Mouse (Mus musculus): ENCODE results near the gene Vmn2r24. TPM values are rescaled to one million over a fixed set of nuclear protein-coding genes. Genes with fewer than 3 reads are reported as not detected.
"Not testable (repeated sequence)": the region's sequence is repeated elsewhere in the genome, so short reads cannot be mapped to it uniquely, and the experiment has no call there.

The Vmn2r24 gene
- not detected in 2 replicates for polyA plus RNA-seq (2015; fragmentation: Nextera tagmentation; extraction: Ambion mirVana)

DNA sequence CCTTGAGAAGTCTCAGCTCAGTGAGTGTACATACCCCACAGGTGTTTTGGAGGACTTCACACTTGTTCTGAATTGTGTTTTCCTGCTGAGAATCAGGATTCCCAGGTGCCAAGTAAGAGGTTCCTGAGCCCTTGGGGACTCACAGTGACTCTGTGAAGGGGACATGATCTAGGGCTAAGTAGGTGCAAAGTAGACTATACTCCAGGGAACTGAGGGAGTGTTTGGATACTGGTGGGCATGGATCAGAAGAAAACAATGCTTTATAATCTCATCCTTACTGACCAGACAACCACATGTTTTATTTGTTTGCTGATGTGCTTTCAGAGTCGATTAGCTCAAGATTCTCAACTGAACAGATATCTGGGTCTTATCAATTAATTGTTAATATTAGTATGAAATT, at the start of gene Vmn2r24:
Gene Vmn2r24 (plus strand): TSS at position 301 of the 400 bp plus-strand sequence.
- no peak for ATAC-seq
- no peaks in the 10 kb centered on the region for H3K4me1 ChIP-seq (ENCODE audit: control insufficient read depth, insufficient read depth, low read depth, low read length)
- no peaks in the 10 kb centered on the region for H3K9me3 ChIP-seq (ENCODE audit: control insufficient read depth, low read length)
- no peaks in the 10 kb centered on the region for H3K36me3 ChIP-seq (ENCODE audit: control insufficient read depth, insufficient read depth, low read length)
- no peak within 1 kb of the TSS for H3K27ac ChIP-seq (ENCODE audit: low read depth, low read length)
- no peak within 1 kb of the TSS for H3K9ac ChIP-seq (ENCODE audit: low read depth, low read length)
- H3K27me3 ChIP-seq (replicated peaks; ENCODE audit: control insufficient read depth, insufficient read depth, low read length): no peaks in the 10 kb centered on the region
- H3K4me3 ChIP-seq (ENCODE audit: low read length): no peak within 1 kb of the TSS
- no peak within 1 kb of the TSS for H3K4me2 ChIP-seq (ENCODE audit: low read length)
- WGBS: 86% methylated on average over 1 of the region's 1 CpGs

DNA sequence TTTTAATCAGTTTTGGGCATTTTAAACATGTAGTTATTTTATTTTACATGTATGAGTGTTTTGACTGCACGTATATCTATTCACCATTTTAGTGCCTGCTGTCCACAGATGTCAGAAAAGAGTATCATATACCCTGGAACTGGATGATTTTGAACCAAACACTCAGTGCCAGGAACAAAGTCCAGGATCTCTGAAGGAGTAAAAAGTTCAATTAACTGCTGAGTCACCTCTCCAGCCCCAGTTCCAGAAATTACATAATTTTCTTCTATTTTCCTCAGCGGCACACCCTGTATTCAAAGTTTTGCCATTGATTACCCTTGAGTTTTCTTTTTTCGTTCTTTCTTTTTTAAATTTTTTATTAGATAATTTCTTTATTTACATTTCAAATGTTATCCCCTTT, 8.6 kb upstream of the Vmn2r24 start:
- no peak overlapping the region for H3K9ac ChIP-seq (ENCODE audit: low read depth, low read length)
- WGBS: 89% methylated on average over 3 of the region's 3 CpGs
- H3K27ac ChIP-seq (ENCODE audit: low read depth, low read length): no peak overlapping the region
- H3K4me2 ChIP-seq (ENCODE audit: low read length): no peak overlapping the region
- H3K27me3 ChIP-seq (replicated peaks; ENCODE audit: control insufficient read depth, insufficient read depth, low read length): no peaks in the 10 kb centered on the region
- no peaks in the 10 kb centered on the region for H3K9me3 ChIP-seq (ENCODE audit: control insufficient read depth, low read length)
- H3K4me3 ChIP-seq (ENCODE audit: low read length): no peak overlapping the region
- no peak for ATAC-seq
- H3K36me3 ChIP-seq (ENCODE audit: control insufficient read depth, insufficient read depth, low read length): no peaks in the 10 kb centered on the region
- H3K4me1 ChIP-seq (ENCODE audit: control insufficient read depth, insufficient read depth, low read depth, low read length): no peaks in the 10 kb centered on the region

DNA sequence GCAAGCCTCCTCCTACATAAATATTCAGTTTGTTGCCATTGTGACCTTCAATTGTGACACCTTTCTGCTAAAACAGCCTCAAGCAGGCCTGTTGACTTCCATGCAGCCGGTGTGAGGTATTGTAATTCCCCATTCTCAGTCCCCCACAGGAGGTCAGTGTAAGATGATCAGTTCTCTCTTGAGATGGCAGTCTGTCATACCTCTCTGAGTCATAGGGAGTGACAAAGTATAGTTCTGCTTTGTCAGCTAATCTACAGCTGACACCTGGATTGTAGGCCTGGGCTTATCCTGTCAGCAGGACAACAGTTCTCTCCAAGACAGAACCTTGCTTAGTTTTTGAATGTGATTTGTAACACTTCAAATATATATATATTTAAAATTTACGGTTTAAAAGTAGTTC, 6.2 kb downstream of the Vmn2r24 start:
- no peaks in the 10 kb centered on the region for H3K36me3 ChIP-seq (ENCODE audit: control insufficient read depth, insufficient read depth, low read length)
- no peaks in the 10 kb centered on the region for H3K27me3 ChIP-seq (replicated peaks; ENCODE audit: control insufficient read depth, insufficient read depth, low read length)
- H3K4me1 ChIP-seq (ENCODE audit: control insufficient read depth, insufficient read depth, low read depth, low read length): no peaks in the 10 kb centered on the region
- no peak overlapping the region for H3K4me2 ChIP-seq (ENCODE audit: low read length)
- H3K4me3 ChIP-seq (ENCODE audit: low read length): no peak overlapping the region
- no peak overlapping the region for H3K27ac ChIP-seq (ENCODE audit: low read depth, low read length)
- WGBS: 60% methylated on average over 2 of the region's 2 CpGs
- no peak for ATAC-seq
- no peaks in the 10 kb centered on the region for H3K9me3 ChIP-seq (ENCODE audit: control insufficient read depth, low read length)
- H3K9ac ChIP-seq (ENCODE audit: low read depth, low read length): no peak overlapping the region

DNA sequence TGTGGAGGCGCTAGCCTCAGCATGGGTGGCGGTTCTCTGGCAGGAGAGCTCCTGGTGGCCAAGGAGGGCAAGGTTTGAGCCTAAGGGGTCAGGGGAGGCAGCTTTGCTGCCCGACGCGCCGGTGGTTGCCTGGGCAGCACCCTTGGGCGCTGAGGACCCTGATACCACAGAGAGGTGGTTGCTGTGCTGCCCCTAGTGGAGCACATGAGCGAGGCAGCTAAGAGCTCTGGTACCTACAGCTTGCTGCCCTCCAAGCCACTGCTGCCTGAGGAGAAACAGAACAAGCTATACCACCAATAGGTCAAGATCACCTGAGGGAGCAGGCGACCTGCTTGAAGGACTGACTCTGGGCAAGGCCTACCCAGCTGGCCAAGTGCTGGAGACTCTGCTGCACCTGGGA, 15.1 kb downstream of the Vmn2r24 start:
- Histone ChIP-seq H3K36me3 (ENCODE audit: control insufficient read depth, insufficient read depth, low read length) (no peaks in the 10 kb centered on the region), H3K27me3 (replicated peaks; ENCODE audit: control insufficient read depth, insufficient read depth, low read length) (no peaks in the 10 kb centered on the region), H3K4me1 (ENCODE audit: control insufficient read depth, insufficient read depth, low read depth, low read length) (no peaks in the 10 kb centered on the region), H3K27ac (ENCODE audit: low read depth, low read length) (no peak overlapping the region), H3K4me2 (ENCODE audit: low read length) (no peak overlapping the region), H3K9me3 (ENCODE audit: control insufficient read depth, low read length) (no peaks in the 10 kb centered on the region), H3K9ac (ENCODE audit: low read depth, low read length) (no peak overlapping the region), H3K4me3 (ENCODE audit: low read length) (no peak overlapping the region)
- ATAC-seq: no peak
- WGBS: 36% methylated on average over 9 of the region's 9 CpGs

DNA sequence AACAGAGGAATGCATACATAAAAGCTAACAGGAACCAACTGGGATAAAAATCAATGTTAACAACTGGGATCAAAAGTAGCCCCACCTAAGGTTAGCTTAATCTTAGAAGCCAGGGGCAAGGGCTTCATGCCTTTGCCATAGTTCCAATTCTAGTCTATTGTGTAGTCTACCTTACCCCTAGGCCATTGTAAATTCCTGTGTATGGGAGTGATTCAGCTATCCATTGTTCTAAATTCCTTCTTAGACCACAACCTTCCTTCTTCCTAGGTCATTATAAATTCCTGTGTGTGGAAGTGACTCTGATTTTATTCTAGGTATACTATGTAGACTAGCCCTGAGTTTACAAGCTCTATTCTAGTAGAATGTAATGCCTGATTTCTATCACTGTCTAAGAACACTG, 31.6 kb downstream of the Vmn2r24 start:
- not testable (repeated sequence) for H3K9me3 ChIP-seq (ENCODE audit: control insufficient read depth, low read length); ATAC-seq; H3K4me2 ChIP-seq (ENCODE audit: low read length)

DNA sequence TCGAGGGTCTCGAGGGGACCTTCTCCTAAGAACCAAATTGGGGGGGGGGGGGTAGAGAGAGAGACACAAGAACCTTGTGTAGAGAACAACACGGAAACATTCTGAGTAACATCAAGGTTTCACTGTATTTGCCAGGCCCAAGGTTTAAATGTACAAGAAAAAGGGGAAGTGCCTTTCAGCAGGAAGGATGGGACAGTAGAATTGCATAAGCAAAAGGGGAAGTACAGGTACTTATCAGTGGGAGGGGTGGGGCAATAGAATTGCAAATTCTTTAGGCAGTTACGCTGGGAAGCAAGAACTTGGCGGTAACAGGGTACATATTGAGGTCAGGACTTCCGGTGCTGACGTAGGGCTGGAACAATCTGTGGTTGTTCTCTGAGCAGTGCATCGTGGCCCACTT, 41.3 kb downstream of the Vmn2r24 start:
- no peaks in the 10 kb centered on the region; the same call in 1 of the 2 replicates for H3K9me3 ChIP-seq (ENCODE audit: control insufficient read depth, low read length)
- WGBS: 86% methylated on average over 8 of the region's 8 CpGs
- ATAC-seq: no peak
- no peak overlapping the region for H3K4me2 ChIP-seq (ENCODE audit: low read length)
- H3K27me3 ChIP-seq (replicated peaks; ENCODE audit: control insufficient read depth, insufficient read depth, low read length): no peaks in the 10 kb centered on the region
- H3K36me3 ChIP-seq (ENCODE audit: control insufficient read depth, insufficient read depth, low read length): no peaks in the 10 kb centered on the region
- no peak overlapping the region for H3K4me3 ChIP-seq (ENCODE audit: low read length)
- no peaks in the 10 kb centered on the region for H3K4me1 ChIP-seq (ENCODE audit: control insufficient read depth, insufficient read depth, low read depth, low read length)
- H3K9ac ChIP-seq (ENCODE audit: low read depth, low read length): no peak overlapping the region
- no peak overlapping the region for H3K27ac ChIP-seq (ENCODE audit: low read depth, low read length)

More for the DNA sequence above, 31.6 kb downstream of the Vmn2r24 start:
- H3K4me3 ChIP-seq (ENCODE audit: low read length); H3K27me3 ChIP-seq (replicated peaks; ENCODE audit: control insufficient read depth, insufficient read depth, low read length); H3K4me1 ChIP-seq (ENCODE audit: control insufficient read depth, insufficient read depth, low read depth, low read length); H3K36me3 ChIP-seq (ENCODE audit: control insufficient read depth, insufficient read depth, low read length); H3K27ac ChIP-seq (ENCODE audit: low read depth, low read length); H3K9ac ChIP-seq (ENCODE audit: low read depth, low read length): not testable (repeated sequence)

DNA sequence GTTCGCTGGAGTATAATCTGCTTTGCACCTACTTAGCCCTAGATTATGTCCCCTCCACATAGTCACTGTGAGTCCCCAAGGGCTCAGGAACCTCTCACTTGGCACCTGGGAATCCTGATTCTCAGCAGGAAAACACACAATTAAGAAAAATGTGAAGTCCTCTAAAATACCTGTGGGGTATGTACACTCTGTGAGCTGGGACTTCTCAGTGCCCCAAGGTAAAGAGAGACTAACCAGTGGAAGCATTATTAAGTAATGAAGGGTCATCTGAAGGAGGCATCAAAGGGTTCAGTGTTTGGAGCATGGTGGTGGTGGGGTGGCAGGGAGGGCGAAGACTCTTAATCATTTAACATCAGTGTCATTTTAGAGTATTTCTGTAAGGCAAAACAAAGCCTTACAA, 74.7 kb downstream of the Vmn2r24 start, which contains the start of gene Vmn2r25:
Gene Vmn2r25 (minus strand): TSS at position 101 of the 400 bp plus-strand sequence.
- H3K4me3 ChIP-seq (ENCODE audit: low read length); H3K4me2 ChIP-seq (ENCODE audit: low read length); H3K27ac ChIP-seq (ENCODE audit: low read depth, low read length); H3K27me3 ChIP-seq (replicated peaks; ENCODE audit: control insufficient read depth, insufficient read depth, low read length); H3K9ac ChIP-seq (ENCODE audit: low read depth, low read length); ATAC-seq; H3K9me3 ChIP-seq (ENCODE audit: control insufficient read depth, low read length); H3K36me3 ChIP-seq (ENCODE audit: control insufficient read depth, insufficient read depth, low read length); H3K4me1 ChIP-seq (ENCODE audit: control insufficient read depth, insufficient read depth, low read depth, low read length): not testable (repeated sequence)
- WGBS: 59% methylated on average over 1 of the region's 2 CpGs

Other genes with a start within 250 kb of the Vmn2r24 start
- gene Vmn2r21, start 245.5 kb upstream of the Vmn2r24 start, polyA plus RNA-seq (2015; fragmentation: Nextera tagmentation; extraction: Ambion mirVana): not detected in 2 replicates
- gene Vmn2r22, start 128.2 kb upstream of the Vmn2r24 start, polyA plus RNA-seq (2015; fragmentation: Nextera tagmentation; extraction: Ambion mirVana): not detected in 2 replicates
- not detected in 2 replicates for gene Vmn2r23, start 76.2 kb upstream of the Vmn2r24 start, polyA plus RNA-seq (2015; fragmentation: Nextera tagmentation; extraction: Ambion mirVana)
- not detected in 2 replicates for gene Vmn2r25, start 74.6 kb downstream of the Vmn2r24 start, polyA plus RNA-seq (2015; fragmentation: Nextera tagmentation; extraction: Ambion mirVana)
- gene Vmn2r26, start 245.7 kb downstream of the Vmn2r24 start, polyA plus RNA-seq (2015; fragmentation: Nextera tagmentation; extraction: Ambion mirVana): not detected in 2 replicates